Mouse (Mus musculus) small intestine, adult 2 months (tissue): ENCODE measurements around the gene H2-T24.

ENCODE experiments used
- CTCF ChIP-seq: fragments of 200-500 bp; IDR thresholded peaks from 2 replicates; pipeline ENCODE4 v1.5.1; 2012; ENCODE audit warnings: low read depth, mild to moderate bottlenecking, control low read depth, inconsistent platforms, low read length, moderate library complexity, mixed read lengths; ENCODE audit not compliant: insufficient replicate concordance, insufficient read length; ENCODE audit errors: extremely low read depth
- POLR2A ChIP-seq: fragments of 200-500 bp; IDR thresholded peaks from 2 replicates; pipeline ENCODE4 v1.6.1; 2012; ENCODE audit warnings: low read depth, mild to moderate bottlenecking, control low read depth, inconsistent platforms, low read length, moderate library complexity

DNA sequence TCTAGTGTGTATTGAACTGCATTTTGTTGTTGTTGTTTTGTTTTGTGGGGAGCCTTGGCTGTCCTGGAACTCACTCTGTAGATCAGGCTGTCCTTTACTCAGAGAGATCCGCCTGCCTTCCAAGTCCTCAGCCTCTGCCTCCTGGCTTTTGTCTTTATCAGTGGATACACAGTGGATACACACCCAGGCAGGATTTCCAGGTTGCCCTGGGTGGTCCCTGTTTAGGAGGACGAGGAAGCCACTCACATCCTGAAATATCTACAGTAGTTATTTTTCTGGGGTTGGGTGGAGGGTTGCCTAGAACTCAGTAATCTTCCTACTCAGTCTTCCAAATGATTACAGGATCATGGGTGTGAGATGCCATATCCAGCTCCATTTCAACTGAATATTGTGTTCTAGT is 1.4 kb downstream of the H2-T24 start:
- TF ChIP-seq CTCF: no peak
- no peak for TF ChIP-seq POLR2A
